Mouse (Mus musculus) regulatory T cell (primary cell): ENCODE data around the gene Hps4.
"Not testable (repeated sequence)": the region's sequence is repeated elsewhere in the genome, so short reads cannot be mapped to it uniquely, and the experiment has no call there.

Source experiments
- in situ Hi-C: fragments of 300-600 bp; cut with MboI, MseI; formaldehyde crosslinking; loops from one replicate; pipeline ENCODE4 v1.15.1; 2025; ENCODE audit warnings: high pct_unique_total_duplicates

The Hps4 gene

DNA sequence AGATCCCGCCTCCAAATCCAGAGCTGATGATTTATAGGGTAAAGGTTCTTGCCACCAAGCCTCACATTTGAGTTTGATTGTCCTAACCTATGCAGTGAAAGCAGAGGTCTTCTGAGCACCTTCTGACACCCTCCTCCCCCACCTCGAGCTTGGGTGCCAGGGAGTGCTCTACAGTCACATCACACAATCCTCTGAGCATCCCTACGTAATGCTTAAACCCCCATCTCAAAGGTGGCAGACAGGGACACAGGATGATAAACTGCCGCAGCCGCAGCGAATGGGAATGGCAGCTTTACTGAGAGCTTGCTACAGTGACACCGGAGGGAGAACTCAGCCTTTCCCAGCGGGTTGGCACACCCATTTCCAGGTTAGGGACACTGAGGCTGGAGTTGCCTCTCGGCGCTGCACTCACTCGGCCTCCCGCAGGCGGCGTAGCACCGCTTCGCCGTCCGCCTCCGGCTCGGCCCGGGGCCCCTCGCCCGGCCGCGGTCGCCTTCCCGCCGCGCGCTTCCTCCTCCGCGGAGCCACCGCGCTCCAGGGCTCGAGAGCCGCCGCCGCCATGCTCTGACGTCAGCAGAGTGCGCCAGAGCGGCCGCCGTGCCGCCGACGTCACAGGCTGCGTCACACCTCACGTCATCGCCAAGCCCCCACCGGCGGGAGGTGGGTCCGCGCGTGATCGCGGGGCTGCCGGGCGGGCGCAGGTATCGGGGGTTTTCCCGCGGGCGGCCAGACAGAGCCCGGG, at the start of gene Hps4, which contains the start of gene Srrd:
Gene Hps4 (plus strand): TSS at position 621 of the 742 bp plus-strand sequence.
Gene Srrd (minus strand): TSS at position 578 of the 742 bp plus-strand sequence.
- in situ Hi-C loops = loop anchor here (10.0 kb wide), 2 partner anchors 792 to 1422 kb away; no protein-coding TSS in a partner anchor

DNA sequence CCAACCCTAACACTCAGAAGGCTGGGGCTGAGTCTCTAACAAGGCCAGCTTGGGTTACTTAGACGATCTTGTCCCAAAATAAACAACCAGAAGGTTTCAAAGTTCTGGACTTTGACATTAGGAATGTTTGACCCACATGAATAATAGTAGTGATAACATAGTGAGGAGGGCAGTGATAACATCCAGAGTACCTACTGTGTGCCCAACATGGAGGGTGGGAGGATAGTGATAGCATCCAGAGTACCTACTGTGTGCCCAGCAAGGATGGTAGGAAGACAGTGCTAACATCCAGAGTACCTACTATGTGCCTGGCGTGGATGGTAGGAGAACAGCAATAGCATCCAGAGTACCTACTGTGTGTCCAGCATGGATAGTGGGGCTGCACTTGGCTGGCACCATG, 49.1 kb upstream of the Hps4 start:
- in situ Hi-C loops = no loop called here

DNA sequence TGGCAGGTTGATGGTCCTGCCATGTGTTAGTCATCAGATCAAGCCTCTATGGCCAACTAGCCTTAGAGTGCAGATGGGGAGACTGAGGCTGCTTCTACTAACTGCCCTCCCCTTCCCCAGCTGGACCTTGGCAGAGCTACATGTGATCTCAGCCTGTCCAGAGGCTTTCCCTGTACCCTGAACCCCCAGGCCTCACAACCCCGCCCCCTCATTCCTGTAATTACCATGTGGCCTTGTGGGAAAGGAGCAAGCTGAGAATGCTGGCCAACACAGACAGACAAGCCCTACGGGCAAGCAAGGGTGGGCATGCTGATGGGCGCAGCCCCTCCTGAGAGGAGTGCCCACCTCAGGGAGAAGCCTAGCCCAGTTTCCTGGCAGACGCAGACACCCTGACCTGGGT, 48.2 kb upstream of the Hps4 start:
- in situ Hi-C loops = no loop called here

DNA sequence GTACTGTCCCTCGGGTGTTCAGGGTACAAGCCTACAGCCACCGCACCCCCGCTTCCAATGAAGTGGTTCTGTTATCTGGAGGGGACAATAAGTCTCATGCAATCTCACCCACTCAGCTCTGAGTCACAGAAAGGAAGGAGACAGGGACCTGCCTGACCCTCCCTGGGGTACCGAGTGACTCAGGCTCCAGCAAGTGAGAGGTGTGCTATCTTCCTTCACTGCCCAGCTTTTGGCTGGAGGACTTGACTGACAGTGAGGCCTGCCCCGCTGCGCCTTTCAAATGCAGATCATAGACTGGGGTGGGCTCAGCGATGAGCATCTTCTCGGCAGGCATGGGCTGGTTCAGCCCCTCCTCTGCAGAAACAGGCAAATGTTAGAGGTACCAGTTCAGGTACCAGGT, 47.7 kb upstream of the Hps4 start:
- in situ Hi-C loops = no loop called here

DNA sequence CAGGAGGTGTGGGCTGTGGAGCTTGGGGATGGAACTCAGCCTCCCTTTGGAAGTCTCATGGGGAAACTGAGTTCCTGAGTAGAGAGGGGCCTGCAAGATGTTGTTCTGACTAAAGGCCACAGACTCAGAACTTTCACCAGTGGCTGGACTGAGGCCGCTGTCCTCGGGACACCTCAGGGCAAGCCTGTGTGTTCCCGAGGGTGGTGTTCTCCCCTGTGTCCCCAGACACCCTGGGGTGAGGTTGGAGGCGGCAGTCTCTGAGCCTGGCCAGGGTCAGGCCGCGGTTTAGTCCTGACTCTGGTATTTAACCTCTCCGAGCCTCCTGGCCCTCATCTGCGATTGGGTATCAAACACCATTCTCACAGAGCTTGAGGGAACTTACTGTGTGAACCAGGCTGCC, 47.3 kb upstream of the Hps4 start:
- in situ Hi-C loops = no loop called here

DNA sequence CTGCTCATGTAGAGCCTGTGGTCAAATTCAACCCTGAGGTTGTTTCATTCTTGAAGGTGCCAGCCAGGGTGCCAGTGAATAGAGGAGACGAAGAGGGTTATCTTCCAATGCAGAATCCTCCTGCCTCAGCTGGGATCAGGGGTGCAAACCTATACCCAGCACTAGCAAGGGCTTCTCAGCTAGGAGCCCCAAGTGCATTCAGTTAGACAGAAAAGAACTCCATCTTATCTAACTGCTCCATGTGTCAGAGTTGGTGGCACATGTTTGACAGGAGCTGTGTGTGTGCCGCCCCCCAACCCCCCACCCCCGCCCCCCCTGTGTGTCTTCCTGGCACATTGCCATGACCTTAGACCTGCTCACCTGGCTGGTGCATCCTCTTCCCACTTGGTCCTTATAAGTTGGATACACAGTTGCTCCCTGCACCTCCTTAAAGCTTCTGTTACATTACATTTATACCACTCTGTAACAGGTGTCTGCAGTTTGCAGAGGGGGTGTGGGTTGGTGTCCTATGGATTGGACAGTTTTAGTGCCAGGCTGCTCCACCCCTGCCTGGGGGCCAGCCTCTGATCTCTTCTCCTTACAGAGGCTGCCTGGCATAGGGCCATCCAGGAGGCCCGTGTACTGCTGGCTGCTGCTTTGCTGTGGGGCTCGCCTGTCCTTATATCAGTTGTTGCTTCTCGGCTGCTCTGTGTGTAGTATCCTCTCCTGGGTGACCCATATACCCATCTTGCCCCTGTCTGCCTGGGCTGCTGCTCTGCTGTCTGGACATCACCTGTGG, 46.3 kb upstream of the Hps4 start:
- in situ Hi-C loops = no loop called here

DNA sequence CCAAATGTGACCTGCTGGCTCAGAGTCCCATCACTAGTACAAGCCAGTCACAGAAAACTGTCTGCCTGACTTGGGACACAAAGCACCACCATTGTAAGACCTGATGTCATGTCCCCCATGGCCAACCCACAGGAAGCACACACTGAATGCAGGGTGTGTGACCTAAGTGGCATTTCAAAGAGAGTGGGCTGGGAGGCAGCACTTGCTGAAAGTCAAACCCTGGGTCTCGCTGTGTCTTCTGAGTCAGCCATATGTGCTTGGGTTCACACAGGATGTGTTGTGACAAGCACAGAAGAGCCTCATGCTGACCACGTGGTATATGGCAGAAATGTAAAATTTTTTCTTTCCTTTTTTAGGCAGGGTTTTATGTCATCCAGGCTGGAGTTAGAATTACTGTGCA, 45.6 kb upstream of the Hps4 start:
- in situ Hi-C loops = no loop called here

DNA sequence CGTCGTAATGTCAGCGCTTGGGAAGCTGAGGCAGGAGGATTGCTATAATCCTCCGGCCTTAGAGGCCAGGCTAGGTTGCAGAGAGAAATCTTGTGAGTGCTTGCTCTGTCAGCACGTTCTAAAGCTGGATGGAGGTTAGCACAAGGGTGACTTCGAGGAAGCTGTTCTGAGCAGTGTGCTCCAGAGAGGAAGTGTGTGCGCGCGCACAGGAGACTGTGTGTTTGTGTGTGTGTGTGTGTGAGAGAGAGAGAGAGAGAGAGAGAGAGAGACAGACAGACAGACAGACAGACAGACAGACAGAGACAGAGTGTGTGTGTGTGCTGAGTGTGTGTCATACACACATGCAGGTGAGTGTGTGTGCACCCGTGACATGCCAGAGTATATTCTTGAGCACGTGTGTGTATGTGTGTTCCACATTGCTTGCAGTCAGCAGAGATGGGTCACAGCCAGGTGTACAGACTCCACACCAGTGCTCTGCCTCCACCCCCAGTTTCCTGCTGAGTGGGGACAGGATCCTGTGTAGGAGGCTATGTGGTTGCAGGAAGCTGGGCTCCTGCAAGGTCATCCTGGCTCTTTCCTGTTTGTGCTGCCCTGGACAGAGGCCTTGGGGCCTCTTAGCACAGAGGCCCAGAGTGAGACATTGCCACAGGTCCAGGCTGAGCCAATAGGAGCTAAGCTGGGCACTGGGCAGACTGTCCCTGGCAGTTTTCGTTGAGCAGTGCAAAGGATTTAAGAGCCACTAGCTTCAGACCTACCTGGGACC, 44.5 kb upstream of the Hps4 start:
- in situ Hi-C loops = no loop called here

DNA sequence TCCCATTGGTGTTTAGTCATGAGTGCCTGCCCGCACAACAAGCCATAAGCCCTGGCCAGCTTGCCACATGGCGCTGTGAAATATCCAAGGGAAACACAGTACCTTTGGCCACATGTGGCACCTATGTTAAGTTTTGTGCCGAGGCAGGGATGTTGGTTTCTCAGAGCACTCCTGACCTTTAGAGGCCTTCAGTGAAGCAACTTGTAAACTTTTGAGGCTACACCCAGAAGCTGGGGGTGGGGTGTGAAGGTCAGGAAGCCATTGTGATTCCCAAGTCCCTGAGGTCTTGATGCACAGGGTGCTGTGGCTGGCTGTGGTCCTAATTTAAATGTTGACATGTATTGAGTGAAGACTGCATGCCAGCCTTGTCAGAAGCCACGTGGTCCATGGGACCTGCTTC, 43.5 kb upstream of the Hps4 start:
- in situ Hi-C loops = no loop called here

DNA sequence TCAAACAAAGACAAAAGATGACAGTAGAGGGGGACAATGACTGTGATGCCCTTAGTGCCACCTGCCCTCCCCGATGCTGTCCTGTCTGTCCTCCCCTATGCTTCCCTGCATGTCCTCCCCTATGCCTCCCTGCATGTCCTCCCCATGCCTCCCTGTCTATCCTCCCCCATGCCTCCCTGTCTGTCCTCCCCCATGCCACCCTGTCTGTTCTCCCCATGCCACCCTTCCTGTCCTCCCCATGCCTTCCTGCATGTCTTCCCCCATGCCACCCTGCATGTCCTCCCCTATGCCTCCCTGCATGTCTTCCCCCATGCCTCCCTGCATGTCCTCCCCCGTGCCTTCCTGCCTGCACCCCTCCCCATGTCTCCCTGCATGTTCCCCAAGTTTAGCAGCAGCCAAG, 42.8 kb upstream of the Hps4 start:
- in situ Hi-C loops = no loop called here

DNA sequence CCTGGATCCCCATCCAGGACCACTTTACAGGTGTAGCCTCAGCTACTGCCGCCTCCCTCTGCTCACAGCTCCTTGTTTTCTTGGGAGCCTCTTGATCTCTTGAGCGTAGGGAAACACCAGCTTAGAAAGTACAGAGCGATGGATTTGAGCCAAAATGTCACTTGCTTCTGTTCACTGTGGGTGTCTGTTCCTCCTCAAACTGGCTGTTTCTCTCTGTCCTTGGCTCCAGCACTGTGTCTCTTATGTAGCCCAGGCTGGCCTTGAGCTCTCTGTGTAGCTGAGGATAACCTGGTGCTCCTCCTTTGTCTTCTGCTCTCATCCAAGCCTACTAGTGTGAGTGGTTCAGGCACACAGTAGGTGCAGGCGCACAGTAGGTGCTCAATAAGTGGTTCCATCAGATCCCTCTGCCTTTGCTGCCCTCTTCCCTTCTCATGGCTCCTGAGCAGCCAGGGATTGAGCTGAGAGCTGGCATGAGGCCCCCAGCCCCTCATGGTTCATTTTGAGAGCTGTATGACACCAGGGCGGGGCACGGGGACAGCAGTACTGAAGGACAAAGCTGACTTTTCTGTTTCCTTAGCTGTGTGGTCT, 42.1 kb upstream of the Hps4 start:
- in situ Hi-C loops = no loop called here

DNA sequence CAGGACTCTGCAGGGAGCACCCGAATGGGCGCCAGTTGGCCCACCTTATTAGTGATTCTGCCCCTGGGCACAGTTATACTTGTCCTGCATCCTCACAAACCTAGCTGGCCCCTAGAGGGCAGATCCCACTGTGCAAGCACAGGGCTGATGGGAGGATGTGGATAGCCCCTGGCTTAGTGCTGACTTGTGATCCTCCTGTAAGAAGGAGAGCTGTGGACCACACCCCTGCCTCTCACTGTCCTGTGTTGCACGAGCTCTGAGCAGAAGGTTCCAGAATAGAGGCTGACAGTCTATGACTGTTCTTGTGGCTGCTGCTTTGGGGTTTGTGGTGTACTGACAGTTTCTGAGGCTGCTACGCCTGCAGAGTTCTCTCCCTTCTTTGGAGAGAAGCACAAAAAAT, 41.2 kb upstream of the Hps4 start:
- in situ Hi-C loops = no loop called here

DNA sequence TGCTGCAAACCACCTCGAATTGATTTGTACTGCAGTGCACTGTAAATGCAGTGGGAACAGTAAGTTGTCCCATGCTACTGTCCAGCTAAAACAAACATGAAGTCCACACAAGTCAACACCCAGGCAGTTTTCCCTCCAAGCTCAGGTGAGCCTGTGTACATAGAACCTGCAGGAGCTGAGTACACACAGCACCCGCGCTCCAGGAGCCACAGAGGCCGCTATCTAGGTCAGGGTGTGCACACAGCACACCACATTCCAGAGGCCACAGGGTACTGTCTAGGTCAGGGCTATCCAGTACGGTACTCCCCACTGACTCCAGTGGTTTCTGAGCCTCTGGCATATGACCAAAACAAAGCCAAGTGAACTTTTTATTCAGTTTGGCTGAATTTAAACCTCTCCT, 40.6 kb upstream of the Hps4 start:
- in situ Hi-C loops = no loop called here

DNA sequence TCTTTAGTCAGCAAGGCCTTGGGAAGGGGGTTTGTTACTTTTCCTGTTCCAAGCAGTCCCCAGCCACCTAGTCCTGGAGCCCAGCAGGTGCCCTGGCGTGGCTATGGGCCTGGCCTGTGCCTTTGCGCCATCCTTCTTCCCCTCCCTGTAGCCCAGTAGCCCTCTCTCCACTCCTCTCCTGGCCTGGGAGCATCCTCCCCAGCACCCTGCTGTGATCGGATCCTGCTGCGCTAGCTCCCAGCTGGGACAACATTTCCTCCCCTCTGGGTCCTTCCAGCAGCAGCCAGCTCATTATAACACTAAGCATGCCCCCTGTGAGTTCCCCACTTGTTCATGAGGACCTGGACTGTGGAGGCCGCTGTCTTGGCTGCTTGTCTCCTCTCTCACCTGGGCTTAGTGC, 37.0 kb upstream of the Hps4 start:
- in situ Hi-C loops = no loop called here

DNA sequence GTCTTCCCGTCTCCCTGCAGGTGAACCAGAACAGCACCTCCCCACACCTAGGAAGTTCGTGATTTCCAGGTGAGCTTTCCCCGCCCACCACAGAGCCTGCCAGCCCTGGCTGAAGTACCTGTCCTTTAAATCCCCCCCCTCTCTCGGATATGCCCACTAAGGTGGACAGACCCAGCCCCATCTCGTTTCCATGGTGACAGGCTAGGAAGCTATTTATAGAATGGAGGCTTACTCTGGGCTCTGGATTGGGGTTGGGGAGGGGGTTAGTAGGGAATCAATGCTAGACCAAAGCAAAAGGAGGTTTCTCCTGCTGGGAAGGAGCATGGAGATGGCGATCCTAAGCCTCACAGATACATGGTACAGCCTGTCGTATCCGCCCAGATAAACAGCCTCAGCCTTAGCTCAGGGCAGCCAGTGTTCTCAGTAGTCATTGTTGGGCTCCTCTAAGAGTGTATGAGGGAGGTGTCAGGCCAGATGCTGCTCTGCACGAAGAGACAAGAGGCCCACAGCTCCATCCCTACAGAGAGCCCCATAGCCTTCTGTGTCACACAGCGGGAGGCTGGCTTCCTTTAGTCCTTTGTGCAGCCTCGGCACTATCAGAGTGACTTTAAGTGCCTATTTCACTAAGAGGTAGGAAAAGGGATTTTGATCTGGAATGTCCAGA, 29.5 kb upstream of the Hps4 start:
- in situ Hi-C loops = no loop called here

DNA sequence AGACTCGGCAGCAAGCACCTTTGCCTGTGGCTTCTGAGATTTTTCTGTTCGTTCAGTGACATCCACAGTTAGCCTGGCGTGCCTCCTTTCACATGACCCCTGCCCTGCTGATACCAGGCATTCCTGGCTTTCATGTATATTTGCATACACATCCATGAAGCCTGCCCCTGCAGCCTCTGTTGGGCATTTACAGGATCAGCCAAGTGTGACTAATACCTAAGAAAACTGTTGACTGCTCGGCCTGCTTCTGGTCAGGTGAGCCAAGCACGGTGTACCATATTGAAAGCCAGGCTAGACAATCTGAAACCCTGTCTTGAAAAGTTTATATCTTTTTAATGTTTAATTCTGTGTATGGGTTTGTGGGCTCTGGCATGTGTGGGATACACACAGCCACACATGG, 26.4 kb upstream of the Hps4 start:
- in situ Hi-C loops = no loop called here

DNA sequence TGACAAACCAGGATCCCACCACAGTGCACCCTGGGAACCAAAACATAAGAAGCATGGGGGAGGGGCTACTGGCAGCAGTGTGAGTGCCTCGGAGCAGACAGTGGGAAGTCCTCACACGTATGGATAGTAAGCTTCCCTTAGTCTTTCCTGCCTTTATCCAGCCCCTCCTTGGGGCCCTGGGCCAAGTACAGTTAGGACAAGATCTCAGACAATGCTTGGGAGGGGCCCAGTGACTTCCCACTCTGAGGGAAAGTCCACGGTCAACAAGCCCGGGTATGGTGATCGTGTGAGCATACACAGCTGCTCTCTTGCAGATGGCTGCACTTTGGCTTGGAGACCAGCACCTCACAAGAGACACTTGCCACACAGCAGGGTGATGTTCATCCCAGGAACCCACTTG, 25.6 kb upstream of the Hps4 start:
- in situ Hi-C loops = no loop called here

DNA sequence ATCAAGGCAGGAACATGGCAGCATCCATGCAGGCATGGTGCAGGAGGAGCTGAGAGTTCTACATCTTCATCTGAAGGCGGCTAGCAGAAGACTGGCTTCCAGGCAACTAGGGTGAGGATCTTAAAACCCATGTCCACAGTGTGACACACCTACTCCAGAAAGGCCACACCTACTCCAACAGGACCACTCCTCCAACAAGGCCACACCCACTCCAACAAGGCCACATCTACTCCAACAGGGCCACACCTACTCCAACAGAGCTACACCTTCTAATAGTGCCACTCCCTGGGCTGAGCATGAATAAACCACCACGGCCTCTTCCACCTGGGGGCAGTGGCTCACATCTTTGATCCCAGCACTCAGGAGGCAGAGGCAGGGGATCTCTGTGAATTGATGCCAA, 23.5 kb upstream of the Hps4 start:
- in situ Hi-C loops = not testable (repeated sequence)

DNA sequence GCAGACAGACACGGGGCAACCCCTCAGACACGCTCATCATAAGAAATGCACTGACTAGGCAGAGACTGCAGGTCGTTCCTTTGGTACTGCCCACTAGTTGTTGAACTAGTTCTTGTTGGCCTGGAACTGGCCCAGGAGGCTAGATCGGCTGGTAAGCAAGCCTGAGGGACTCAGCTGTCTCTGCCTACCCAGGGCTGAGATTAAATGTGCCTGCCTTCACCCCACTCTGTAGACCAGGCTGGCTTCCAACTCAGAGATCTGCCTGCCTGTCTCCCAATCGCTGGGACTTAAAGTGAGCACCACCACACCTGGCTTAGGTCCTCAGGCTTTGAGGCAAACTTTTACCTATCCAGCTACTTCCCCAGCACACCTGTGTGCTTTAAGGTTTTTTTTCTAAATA, 22.5 kb upstream of the Hps4 start:
- in situ Hi-C loops = no loop called here

DNA sequence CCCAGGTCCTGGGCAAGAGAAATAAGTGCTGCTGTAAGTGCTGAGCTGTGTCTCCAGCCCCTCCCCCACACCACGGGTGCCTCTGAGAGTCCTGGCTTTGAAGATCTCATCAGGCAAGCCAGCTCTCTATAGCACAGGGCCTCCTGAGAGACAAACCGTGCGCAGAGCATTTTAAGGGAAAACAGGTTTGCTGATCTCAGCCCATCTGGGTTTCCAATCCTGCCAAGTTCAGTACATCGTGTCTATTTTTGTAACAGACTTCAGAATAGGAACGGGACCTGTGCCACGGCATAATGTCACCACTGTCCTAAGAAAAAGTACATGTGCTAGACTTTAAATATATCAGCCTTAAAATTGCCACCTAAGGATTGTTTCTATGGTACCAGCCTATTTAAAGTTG, 21.9 kb upstream of the Hps4 start:
- in situ Hi-C loops = no loop called here

DNA sequence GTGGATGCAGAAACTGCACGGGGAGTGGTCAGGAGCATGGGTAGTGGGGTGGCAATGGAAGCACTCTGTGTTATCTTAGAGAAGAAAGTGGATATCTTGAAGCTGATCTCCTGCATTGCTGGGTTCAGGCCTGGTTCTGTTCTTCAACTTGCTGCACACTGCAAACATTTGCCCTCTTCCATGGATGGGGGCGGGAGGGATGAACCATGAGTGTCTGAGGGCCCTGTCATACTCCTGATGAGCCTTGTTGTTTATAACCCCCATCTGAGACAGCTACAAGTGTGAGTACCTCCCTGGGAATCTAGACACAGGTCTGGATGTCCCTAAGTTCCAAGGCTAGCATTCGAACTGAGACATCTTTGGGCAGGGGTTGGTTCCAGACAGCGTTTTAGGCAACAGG, 21.5 kb upstream of the Hps4 start:
- in situ Hi-C loops = no loop called here

DNA sequence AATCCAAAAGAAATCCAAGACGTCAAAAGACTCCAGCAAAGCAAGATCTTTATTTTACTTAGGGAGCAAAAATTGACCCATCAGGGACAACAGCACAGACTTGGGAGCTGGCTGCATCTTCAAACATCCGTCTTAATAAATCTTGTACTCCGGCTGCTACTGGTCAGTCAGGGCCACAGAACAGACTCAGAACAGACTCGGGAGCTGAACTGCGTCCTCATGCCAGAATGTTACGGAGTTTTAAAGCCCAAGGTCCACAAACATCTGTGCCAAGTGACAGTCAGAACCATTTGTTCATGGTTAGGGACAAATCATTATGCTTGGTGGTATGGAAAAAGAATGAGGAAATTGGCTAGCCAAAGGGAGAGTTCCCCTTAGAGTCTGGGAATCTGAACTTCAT, 19.6 kb upstream of the Hps4 start:
- in situ Hi-C loops = no loop called here
